Mouse (Mus musculus) lung, postnatal 0 days (tissue): Measurements from ENCODE around the gene Gm47791. TPM values are rescaled to one million over a fixed set of nuclear protein-coding genes. Genes with fewer than 3 reads are reported as not detected.

Experiments used
- ATAC-seq: fragments of 200-750 bp; cut with Nextera tagmentation; 2 replicates; pipeline ENCODE4 v1.8.0; 2017; ENCODE audit warnings: moderate library complexity
- DNase-seq: peaks from one replicate; pipeline ENCODE4 v3.0.0-alpha.2; 2016; ENCODE audit warnings: low spot score
- H3K27ac ChIP-seq: fragments of 300-500 bp; sonication (generic); 2 replicates; pipeline ENCODE4 v1.5.1; 2014; ENCODE audit warnings: antibody characterized with exemption, mild to moderate bottlenecking, low read length, mixed read lengths
- H3K27me3 ChIP-seq: fragments of 300-500 bp; sonication (generic); replicated peaks from 2 replicates; pipeline ENCODE4 v1.6.1; 2014; ENCODE audit warnings: low read length, mixed read lengths; ENCODE audit not compliant: insufficient read depth
- H3K36me3 ChIP-seq: fragments of 300-500 bp; sonication (generic); 2 replicates; pipeline ENCODE4 v1.6.1; 2014; ENCODE audit warnings: low read length, mixed read lengths; ENCODE audit not compliant: insufficient read depth
- H3K4me1 ChIP-seq: fragments of 300-500 bp; sonication (generic); 2 replicates; pipeline ENCODE4 v1.6.1; 2014; ENCODE audit warnings: antibody characterized with exemption, low read depth, low read length, mixed read lengths; ENCODE audit not compliant: insufficient read depth
- H3K4me2 ChIP-seq: fragments of 300-500 bp; sonication (generic); replicated peaks from 2 replicates; pipeline ENCODE4 v1.6.1; 2014; ENCODE audit warnings: low read depth, mild to moderate bottlenecking, low read length, moderate library complexity, mixed read lengths
- H3K4me3 ChIP-seq: fragments of 300-500 bp; sonication (generic); 2 replicates; pipeline ENCODE4 v1.5.1; 2014; ENCODE audit warnings: low read depth, low read length
- H3K9ac ChIP-seq: fragments of 300-500 bp; sonication (generic); replicated peaks from 2 replicates; pipeline ENCODE4 v1.6.1; 2014; ENCODE audit warnings: low read depth, mild to moderate bottlenecking
- H3K9me3 ChIP-seq: fragments of 300-500 bp; sonication (generic); 2 replicates; pipeline ENCODE4 v1.6.1; 2016; ENCODE audit warnings: low read length, mixed read lengths
- CTCF ChIP-seq: IDR thresholded peaks from 2 replicates; pipeline ENCODE4 v1.5.1; 2016; ENCODE audit warnings: antibody characterized with exemption, mild to moderate bottlenecking
- EP300 ChIP-seq: IDR thresholded peaks from 2 replicates; pipeline ENCODE4 v1.6.1; 2016; ENCODE audit warnings: antibody characterized with exemption, mild to moderate bottlenecking, control low read depth
- WGBS: fragments of 180-500 bp; shearing (Covaris S2); extraction: QIAGEN DNeasy Blood & Tissue Kit; methylation state at CpG from one replicate; pipeline ENCODE4 v1.1.7; 2014; 5-methylcytosine and 5-hydroxymethylcytosine counted together
- polyA plus RNA-seq: library from polyadenylated mRNA; unstranded; fragments of >200 nt; fragmentation: Nextera tagmentation; extraction: Ambion mirVana; gene quantifications from 2 replicates; pipeline ENCODE4 v1.2.1, GENCODE M21; 2015

Gene Gm47791
- polyA plus RNA-seq = not detected in 2 replicates

DNA sequence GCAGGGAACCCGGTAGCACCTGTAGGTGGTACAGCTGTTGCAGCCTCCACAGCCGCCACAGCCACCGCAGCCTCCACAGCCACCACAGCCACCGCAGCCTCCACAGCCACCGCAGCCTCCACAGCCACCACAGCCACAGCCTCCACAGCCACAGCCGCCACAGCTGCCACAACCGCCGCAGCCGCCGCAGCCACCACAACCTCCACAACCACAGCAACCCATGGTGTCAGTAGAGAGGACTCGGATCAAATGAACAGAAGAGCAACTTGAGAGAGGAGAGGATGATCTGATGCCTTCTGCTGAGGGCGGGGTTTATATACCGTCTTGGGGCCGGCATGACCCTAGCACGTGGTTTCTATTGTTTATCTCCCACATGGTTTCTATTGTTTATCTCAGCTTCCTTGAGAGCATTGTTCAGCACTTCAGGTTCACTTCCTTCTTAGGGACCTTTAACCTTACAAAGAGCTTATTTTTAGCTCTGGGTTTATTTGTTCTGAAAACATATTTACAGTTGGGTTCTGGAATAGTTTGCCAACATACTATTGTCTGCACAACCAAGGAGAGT lies at the start of gene Gm47791:
TSS of gene Gm47791 (minus strand) at position 222 of the 565 bp plus-strand sequence.
- Histone ChIP-seq H3K4me2 (no peak within 1 kb of the TSS), H3K4me1 (no peaks in the 10 kb centered on the region), H3K9me3 (0 out of 2 replicates have a peak, but pooled peaks cover 3% of the 10 kb centered on the region), H3K9ac (no peak within 1 kb of the TSS), H3K27ac (no peak within 1 kb of the TSS), H3K27me3 (no peaks in the 10 kb centered on the region), H3K4me3 (no peak within 1 kb of the TSS), H3K36me3 (no peaks in the 10 kb centered on the region)
- peak; percentile 41 for DNase-seq
- 0 out of 2 replicates have a peak, but pooled peaks have one; percentile 23 for ATAC-seq
- 80% methylated on average over 15 of the region's 15 CpGs for WGBS
- TF ChIP-seq EP300 (no peak), CTCF (no peak)

DNA sequence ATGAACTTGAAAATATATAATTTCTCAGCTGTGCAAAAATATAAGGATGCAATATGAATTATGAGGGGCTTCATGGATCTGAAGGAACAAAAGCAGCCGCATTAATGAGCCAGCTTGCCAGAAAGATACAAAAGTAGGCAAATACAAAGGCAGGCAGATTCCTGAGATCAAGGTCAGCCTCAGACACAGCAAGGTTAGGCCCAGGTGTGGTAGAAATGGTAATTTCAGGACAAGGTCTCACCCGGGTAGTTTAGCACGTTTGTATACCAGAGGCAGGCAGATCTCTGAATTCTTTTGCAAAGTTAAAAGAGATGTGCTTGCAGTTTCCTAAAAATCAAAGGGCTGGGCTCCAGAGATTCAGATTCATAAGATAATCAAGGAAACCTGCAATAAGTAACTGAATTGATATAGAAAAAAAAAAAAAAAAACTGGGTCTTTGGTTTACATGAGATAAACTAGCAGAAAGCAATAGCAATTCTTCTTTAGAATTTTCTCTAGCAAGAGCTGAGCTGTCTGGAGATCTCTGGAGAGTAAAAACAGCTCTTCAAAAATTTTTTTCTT lies 49.7 kb upstream of the Gm47791 start:
- WGBS = 77% methylated on average over 3 of the region's 3 CpGs
- no peak overlapping the region for H3K27ac ChIP-seq

DNA sequence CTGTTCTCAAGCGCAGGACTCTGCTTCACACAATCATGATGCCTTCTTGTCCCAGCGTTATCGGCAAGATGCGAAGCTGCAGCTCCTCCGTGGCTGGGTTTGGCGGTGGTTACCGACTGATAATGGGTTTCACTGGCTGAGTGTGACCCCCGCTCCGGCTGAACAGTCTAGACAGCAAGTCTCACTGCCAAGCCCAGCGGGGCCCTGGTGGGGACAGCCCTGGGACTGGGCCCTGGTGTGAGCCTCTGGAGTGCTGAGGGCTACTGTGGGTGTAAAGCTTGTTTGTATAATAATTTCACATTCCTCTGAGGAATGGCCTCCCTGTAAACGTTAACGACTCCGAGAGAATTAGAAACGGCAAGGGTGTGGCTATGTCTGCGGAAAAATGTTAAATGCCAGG lies 49.1 kb upstream of the Gm47791 start:
- no peaks in the 10 kb centered on the region for H3K9me3 ChIP-seq
- H3K4me3 ChIP-seq = no peak overlapping the region
- no peaks in the 10 kb centered on the region for H3K27me3 ChIP-seq
- no peaks in the 10 kb centered on the region for H3K36me3 ChIP-seq
- WGBS = 33% methylated on average over 15 of the region's 15 CpGs
- 0 out of 2 replicates have a peak, but pooled peaks cover 3% of the 10 kb centered on the region for H3K4me1 ChIP-seq
- ATAC-seq (peak; percentile 35; the same call in 1 of the 2 replicates), DNase-seq (no peak)
- H3K27ac ChIP-seq = no peak overlapping the region
- TF ChIP-seq EP300 = no peak
- TF ChIP-seq CTCF = no peak
- no peak overlapping the region for H3K9ac ChIP-seq
- no peak overlapping the region for H3K4me2 ChIP-seq

More for the DNA sequence above, 49.7 kb upstream of the Gm47791 start:
- H3K4me1 ChIP-seq = 0 out of 2 replicates have a peak, but pooled peaks cover 3% of the 10 kb centered on the region
- H3K9ac ChIP-seq = no peak overlapping the region
- no peaks in the 10 kb centered on the region for H3K27me3 ChIP-seq
- H3K9me3 ChIP-seq = no peaks in the 10 kb centered on the region
- H3K4me2 ChIP-seq = no peak overlapping the region
- no peak overlapping the region for H3K4me3 ChIP-seq
- H3K36me3 ChIP-seq = no peaks in the 10 kb centered on the region
- TF ChIP-seq EP300 = no peak
- TF ChIP-seq CTCF = no peak
- DNase-seq (no peak), ATAC-seq (no peak)

DNA sequence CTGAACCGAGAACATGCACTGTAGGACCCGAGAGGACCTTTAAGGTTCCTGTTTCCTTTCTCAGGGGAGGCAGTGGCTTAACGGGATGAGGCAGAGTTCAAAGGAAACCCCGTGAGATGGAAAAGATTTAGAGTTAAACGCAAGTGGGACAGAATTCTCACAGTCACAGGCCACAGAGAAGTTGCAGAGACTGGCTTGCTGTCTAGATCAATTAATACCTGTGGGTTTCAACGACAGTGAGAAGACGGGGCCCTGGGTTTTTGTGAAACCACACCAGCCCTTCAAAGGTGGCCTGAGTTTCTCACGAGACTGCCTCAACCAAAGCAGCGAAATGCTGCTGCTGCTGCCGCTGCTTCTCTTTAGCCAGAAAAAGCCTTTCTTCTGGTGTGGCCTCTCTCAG lies 48.3 kb upstream of the Gm47791 start:
- 0 out of 2 replicates have a peak, but pooled peaks cover 3% of the 10 kb centered on the region for H3K4me1 ChIP-seq
- H3K27ac ChIP-seq = no peak overlapping the region
- H3K9ac ChIP-seq = no peak overlapping the region
- no peaks in the 10 kb centered on the region for H3K27me3 ChIP-seq
- no peak for ATAC-seq
- no peak overlapping the region for H3K4me2 ChIP-seq
- no peak overlapping the region for H3K4me3 ChIP-seq
- TF ChIP-seq CTCF = no peak
- no peak for TF ChIP-seq EP300
- DNase-seq = no peak
- whole genome bisulfite sequencing = 59% methylated on average over 10 of the region's 10 CpGs
- H3K36me3 ChIP-seq = no peaks in the 10 kb centered on the region
- H3K9me3 ChIP-seq = no peaks in the 10 kb centered on the region

DNA sequence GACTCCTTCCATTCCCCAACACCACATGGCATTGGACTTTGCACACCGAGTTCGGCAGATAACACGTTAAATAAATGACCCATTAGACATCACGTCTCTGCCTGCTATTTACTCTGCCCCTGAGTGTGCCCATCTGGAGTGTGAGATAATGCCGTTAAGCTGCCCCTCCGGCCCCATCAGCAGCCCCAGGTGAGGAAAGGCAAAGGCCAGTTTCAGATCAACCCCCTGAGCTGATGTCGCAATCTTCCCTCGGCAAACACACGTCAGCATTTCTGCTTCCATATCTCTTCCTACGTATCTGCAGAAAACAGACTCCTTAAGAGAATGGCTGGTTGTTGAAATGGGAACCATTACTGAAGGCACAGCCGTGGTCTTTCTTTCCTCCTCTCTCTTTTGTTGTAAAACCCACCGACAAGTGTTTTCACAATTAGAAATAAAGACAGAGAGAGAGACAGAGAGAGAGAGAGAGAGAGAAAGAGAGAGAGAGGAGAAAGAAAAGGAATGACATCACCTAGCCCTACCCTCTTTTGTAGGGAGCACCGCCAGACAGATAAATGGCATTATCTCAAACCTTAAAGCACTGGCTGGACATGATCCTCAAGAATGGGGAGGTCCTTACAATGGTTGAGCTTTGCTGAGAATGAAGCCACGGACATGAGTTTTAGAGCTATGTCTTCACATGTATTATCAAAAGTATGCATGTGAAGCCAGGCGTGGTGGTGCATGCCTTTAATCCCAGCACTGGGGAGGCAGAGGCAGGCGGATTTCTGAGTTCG lies 45.1 kb upstream of the Gm47791 start:
- H3K27ac ChIP-seq = no peak overlapping the region
- peak; percentile 66 for DNase-seq
- H3K4me1 ChIP-seq = 0 out of 2 replicates have a peak, but pooled peaks cover 3% of the 10 kb centered on the region
- no peaks in the 10 kb centered on the region for H3K36me3 ChIP-seq
- peak overlapping the region; percentile 27 for H3K4me2 ChIP-seq
- TF ChIP-seq CTCF (no peak), EP300 (no peak)
- WGBS = 34% methylated on average over 17 of the region's 17 CpGs
- no peaks in the 10 kb centered on the region for H3K27me3 ChIP-seq
- no peaks in the 10 kb centered on the region for H3K9me3 ChIP-seq
- peak; percentile 69 for ATAC-seq
- H3K9ac ChIP-seq = no peak overlapping the region
- no peak overlapping the region for H3K4me3 ChIP-seq

DNA sequence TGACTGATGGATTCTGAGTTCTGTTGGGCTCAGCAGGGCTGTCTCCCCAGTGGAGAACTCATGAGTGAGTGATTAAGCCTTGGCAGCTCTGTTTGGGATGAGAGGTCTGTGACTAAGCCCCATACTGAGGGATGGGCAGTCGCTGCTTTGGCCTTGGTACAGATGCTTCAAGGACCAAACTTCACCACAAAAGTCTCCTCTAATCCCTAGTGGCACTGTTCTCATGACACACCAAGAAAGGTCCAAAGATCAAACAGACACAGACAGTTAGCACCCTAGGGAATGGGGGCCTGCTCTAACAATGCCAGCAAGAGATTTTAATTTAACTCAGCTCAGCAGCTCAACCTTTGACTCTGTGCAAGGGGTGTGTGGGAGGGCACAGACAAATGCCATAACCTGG lies 40.7 kb upstream of the Gm47791 start:
- no peak overlapping the region for H3K4me3 ChIP-seq
- no peak overlapping the region for H3K9ac ChIP-seq
- H3K4me1 ChIP-seq = no peaks in the 10 kb centered on the region
- H3K4me2 ChIP-seq = no peak overlapping the region
- H3K36me3 ChIP-seq = no peaks in the 10 kb centered on the region
- no peaks in the 10 kb centered on the region for H3K9me3 ChIP-seq
- H3K27me3 ChIP-seq = no peaks in the 10 kb centered on the region
- no peak overlapping the region for H3K27ac ChIP-seq
- 52% methylated on average over 1 of the region's 1 CpGs for WGBS
- TF ChIP-seq CTCF (no peak), EP300 (no peak)
- ATAC-seq = no peak
- no peak for DNase-seq
